Mouse (Mus musculus) gastrocnemius, adult 18-20 months (tissue): Measurements from ENCODE around the gene 2010109A12Rik. TPM values are rescaled to one million over a fixed set of nuclear protein-coding genes. Genes with fewer than 3 reads are reported as not detected.
A peak's percentile ranks its signal among the peaks of the same experiment; 100 is the strongest.

Experiments used
- DNase-seq: peaks from one replicate; pipeline ENCODE4 v3.0.0; 2021; ENCODE audit warnings: low spot score
- long read RNA-seq, 2 experiments: library from polyadenylated mRNA; stranded (forward); transcript quantifications; one replicate each; pipeline ENCODE4 v2.0.0; 2021
- total RNA-seq, 2 experiments: library from RNA; stranded (reverse); gene quantifications; 2 replicates each; pipeline ENCODE4 v1.2.3; 2021

2010109A12Rik gene
- total RNA-seq = under 1 TPM; 0.66 to 0.73 TPM
- long read RNA-seq, experiment 1 = 0 reads
- long read RNA-seq, experiment 2 = 0 reads

DNA sequence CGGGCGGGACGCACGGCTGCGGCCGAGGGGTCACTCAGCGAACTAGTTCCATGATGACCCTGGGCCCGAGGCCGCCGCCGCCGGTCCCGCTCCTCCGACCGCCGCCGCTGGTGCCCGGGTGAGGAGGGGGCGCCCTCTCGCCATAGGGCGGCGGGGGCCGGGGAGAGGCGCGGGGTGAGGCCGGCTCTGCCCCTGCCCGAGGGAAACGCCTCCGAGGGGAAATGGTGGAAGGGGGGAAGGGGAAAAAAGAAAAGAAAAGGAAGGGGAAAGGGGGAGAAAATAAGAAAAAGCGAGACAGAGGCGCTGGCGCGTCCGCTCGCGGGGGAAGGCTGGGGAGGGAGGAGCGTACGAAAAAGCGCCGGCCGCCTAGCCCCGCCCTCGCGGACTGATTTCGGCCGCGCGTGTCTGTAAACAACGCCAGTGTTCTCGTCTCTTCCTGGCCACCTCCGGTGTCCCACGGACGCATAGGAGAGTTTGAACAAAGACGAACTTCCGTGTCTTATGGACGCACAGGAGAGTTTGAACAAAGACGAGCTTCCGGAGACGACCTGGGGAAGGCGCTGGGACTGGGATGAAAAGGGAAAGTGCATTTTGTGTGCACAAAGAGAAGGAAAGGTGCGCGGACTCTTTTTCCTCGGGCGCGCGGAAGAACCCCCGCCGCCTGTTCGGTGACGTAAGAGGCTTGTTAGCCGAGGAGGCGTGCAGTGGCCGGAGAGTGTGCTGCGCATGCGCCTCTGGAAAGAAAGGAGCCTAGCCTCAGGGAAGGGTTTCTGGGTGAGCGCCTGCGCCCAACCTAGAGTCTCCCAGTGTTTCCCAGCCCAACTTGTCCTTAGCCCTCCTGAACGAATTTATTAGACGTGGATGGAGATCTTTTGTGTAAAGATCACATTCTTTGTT, at the start of gene 2010109A12Rik, which contains the start of gene Ccni:
Gene 2010109A12Rik (plus strand): TSS at position 410 of the 897 bp plus-strand sequence.
Gene Ccni (minus strand): TSS at position 387 of the 897 bp plus-strand sequence.
- DNase-seq = peak; percentile 94

DNA sequence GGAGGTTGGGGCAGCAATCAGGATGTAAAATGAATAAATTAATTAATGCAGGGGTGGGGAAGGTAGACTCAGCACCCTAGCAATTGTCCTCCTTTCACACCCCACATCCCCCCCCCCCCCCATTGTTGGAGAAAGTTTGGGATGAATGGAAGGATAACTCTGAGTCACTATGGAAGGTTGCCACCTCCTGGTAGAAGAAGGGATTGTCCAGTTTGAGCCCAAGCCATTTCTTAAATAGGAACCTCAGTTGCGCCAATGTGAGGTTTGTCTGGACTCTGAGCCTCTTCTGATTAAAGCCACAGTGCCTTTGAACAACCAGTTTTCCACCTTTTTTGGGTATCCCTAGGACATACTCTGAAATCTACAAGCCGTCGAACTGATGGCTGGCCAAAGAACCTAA, 42.8 kb upstream of the 2010109A12Rik start:
- DNase-seq = peak; percentile 71

DNA sequence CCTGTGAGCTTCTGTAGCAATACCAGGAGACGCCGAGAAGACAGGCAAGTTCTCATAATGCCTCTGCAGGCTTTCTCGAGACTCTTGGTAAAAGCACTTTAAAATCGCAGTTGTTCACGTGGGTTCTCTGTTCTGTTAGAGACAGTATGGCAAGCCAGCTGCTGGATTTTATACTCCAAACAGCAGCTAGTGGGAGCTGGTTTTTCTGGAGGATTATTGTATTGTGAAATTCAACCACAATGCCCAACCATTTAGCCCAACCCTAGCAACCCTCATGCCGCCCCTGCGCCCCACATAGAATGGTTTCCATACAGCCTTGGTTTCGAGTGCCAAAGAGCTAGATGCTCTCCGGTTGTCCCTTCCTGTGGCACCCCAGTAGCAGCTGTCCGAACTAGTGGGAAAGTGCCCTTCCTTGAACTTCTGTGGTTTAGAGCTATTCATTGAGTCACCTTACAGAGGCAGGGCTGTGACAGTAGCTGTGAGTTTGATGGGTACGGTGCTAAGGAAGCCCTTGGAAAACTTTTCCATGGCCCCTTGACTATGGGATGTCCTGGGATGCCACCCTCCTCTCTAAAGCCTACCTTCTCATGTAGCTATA, 38.3 kb upstream of the 2010109A12Rik start:
- DNase-seq = no peak

DNA sequence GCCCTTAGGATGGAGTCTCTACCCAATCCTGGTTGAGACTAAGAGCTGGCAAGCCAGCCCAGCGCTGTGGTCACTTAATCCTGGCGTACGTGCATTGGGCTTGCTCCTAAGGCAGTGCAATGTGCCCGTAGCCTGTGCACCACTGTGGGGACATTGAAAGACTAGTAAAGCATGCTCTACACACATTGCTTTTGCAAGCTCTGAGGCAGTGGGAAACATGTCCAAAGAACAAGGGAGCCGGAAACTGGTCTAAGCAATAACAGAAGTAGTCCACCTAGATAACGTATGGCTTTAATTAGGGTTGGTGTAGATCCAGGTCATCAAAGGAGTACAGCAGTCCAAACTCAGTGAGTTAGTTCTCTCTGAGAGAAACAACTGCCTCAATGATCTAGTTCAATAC, 37.7 kb upstream of the 2010109A12Rik start:
- no peak for DNase-seq

DNA sequence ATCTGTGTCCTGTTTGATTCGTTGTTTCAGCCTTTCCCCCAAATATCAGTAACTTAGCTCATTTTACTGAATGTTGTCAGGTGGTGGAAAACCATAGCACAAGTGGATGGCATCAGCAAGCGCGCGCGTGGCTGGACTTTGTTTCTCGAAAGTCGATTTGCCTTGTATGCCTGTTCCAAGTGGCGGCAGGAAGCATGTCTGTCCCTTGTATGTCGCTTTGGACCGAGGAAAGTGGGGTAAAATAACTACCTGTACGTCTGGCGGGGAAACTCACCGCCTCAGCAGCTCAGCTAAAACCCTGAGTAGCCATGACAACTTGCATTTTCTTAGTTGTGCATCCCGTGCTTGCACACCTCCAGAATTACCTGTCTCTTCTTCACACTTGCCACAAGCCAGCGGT, 34.9 kb upstream of the 2010109A12Rik start:
- no peak for DNase-seq

DNA sequence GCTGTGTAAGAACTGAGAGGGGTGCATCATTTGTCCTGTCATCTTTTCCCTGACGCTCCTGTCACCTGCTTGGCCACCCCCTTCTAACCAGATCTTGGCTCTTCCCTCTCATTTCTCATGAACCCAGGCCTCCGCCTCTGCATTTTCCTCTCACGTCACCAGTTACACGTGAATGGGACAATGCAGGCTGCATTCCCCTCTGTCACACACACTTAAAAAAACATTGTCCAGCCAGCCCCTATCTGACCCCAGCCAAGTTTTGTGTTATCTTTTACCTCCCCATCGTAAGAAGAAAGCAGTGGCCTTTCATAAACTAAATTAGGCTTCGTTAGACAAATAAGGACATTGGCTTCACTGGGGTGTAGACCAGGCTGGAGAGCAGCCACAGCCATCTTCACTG, 33.8 kb upstream of the 2010109A12Rik start:
- no peak for DNase-seq

DNA sequence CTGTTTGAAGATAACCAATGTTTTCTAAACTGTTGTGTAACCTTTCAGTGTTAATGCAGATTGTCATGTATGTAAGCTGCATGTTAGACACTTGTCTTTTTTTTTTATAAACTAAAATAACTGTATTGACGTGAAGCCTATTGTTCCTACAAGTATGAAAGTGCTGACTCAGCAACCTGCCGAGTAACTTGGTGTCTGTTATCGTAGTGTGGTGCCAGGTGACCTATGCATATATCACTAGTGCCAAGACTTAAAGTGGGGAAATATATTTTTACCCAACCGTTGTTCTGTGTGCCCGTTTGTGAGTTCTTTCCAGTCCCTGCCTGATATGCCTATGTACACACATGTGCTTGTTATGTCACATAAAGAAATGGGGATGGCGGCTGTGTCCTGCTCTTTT, 31.6 kb upstream of the 2010109A12Rik start:
- DNase-seq = no peak

DNA sequence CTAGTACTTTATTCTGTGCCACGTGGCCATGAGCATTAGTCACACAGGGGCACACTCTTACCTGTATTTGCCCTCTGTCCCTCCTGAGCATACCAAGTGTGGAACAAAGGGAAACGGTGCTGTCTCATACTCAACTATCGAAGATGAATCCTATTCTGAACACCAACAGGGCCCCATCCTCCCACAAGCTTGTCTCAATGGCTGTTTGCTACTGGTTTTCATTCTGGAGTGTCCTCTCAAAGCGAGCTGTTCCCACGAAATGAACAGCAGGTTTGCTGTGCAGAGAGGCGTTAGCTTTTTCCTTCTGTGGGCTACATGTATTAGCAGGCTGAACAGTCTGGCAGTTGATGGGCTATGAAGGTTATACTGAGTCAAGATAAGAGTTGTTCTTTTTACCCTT, 27.7 kb upstream of the 2010109A12Rik start:
- DNase-seq = no peak

DNA sequence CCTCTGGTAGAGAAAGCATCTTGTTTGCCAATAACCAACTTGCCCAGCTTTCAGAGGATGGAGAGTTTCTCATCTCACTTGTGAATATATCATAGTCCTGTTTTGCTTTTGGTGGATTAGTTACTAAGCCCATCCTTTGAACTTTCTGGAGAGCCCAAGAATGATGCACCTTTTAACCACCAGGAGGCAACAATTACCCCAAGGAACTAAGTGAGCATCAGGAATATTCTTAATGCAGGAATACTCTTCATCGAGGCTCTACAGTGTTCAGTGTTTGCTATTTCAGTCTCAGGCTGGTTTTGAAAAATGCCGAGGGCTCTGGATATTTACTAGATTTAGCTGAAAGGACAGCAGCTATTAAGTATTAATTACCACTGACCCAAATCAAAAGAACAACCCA, 26.1 kb upstream of the 2010109A12Rik start:
- peak; percentile 21 for DNase-seq

DNA sequence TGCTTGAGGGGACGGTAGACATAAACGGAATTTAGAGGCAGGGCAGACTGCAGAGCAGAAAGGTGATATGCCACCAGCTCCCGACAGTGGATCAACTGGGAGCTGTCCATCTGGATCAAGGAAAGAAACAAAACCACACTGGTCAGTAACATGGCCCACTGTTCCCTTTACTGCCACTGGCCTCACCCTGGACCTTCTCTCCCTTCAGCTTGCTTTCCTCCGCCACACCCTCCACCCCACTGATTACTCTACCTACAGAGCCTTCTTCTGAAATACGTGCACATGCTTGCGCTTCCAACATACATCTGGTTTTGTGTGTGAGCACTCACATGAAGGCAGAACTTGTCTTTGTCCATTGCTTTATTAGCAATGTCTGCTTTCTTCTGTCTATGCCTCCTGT, 23.0 kb upstream of the 2010109A12Rik start:
- DNase-seq = no peak

DNA sequence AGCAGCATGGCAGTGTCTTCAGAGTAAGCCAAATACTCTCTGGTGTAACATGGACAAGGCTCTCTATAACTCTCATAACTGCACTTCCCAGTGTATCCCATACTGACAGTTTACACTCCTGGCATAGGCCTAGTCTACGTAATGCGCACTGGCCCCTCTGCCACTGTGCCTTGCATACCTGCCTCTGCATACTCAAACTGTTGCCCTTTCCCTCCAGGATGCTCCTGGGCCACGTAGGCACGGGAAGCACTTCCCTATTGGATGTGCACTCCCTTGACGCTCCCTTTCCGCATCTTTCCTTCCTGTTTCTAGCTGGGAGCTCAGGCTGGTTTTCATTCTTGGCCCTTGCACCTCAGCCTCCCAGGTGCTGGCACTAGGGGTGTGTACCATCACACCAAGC, 21.8 kb upstream of the 2010109A12Rik start:
- no peak for DNase-seq

DNA sequence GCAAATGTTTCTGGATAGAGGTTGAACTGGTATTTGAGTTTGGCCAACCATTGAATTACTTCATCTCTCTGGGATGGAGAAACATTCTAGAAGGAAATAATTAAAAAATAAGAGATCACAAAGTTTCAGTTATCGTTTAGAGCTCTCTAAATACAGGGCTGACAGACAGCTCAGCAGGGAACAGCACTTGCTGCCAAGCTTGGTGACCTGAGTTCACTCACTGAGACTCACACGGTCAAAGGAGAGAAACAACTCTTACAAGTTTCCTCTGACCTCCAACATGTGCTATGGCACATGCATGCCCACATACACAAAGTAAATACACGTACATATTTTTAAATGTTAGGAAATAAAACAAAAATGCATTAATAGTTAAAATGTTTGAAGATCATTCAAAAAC, 16.7 kb upstream of the 2010109A12Rik start:
- no peak for DNase-seq

DNA sequence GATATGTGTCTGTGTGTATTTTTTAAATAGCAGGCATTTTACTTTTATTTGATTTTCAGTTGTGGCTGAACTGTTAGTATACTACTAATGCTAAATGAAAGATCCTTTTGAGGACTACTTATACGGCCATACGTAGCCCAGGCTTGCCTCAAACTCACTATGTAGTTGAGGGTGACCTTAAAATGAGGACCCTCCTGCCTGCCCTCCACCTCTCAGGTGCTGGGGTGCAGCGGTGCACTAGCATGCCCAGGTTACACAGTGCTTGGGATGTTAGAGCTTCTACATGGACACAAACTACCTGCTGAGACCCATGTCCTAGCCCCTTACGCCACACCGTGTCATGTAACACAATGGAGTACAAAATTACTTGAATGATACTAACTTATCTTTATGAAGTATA, 15.9 kb upstream of the 2010109A12Rik start:
- DNase-seq = no peak

DNA sequence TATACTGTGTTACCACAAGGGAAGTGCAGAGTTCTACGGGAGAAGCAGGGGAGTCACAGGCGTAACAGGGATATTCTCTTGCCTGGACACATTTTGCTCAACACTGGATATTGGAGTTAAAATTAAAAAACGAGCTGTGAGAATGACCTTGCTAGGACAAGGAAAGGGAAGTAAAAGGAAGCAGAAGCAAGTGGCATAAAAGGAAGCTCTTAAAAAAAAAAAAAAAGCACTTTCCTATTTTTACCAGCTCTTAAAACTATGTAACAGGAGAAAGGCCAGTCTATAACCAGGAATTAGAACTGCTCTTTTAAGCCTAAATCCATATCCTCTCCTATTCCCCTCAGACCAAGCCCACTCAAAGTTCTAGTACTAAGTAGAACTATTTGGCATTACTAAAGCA, 8.1 kb upstream of the 2010109A12Rik start:
- no peak for DNase-seq

DNA sequence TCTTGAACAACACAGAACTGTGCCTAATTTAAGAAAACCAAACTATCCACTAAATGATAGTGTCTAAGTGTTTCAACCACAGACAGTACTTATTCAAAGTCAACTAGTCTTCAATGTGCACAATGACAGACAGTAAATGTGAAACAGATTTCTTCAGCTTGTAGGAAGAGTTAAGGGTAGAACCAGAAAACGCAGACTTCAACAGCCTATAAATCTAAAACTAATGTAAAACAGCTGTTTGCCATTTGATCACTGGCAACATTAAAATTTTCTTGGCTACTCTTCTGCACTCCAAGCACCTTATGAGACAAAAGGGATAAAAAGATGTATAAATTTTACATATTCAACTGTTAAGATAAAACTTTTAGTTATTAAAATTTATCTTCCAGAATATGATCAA, 5.1 kb upstream of the 2010109A12Rik start:
- DNase-seq = no peak

DNA sequence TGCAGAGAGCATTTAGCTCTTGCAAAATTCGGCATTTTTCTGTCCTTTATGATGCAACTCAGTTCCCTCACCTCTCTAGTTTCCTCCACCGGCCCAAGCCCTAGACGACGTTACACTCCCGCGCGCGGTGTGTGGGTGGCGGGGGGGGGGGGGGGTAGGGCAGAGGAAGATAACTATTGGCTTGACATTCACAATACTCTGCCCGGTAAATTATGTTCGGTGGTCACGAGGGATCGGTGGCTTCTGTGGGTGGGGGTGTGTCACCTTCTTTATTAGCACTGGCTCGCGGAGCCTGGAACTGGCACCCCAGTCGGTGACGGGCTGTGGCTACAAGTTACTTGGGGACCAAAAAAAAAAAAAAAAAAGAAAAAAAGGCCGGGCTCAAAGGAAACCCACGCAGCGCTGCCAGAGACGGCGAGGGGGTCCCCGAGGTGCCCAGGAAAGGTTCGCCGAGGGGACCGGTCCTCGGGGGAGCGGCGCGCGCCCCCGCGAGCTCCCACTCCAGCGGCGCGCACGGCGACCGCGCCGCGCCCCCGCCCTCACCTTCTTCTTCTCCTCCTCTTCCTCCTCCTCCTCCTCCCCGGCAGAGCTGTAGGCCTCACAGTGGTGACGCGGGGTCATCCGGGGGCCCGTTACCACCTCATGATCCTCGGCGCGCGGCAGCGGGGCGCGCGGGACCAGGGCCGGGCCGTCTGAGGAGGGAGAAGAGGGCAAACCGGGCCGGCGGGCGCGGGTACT, 778 bp upstream of the 2010109A12Rik start:
- DNase-seq = peak; percentile 32

DNA sequence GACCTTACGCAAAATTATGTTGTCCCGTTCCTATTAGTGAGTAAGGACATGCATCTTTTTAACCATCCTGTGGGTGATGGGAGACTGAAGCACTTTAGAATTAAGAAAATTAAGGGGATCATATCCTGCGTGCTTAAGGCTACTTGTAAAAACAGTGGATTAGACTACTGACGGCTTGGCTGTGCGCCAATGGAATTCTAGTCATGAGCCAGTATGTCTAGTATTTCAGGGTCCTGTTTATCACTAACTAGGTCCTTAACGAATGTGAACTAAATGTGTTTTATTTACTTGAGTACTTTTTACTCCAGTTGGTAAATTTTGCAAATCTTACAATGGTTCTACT, 659 bp downstream of the 2010109A12Rik start:
- peak; percentile 39 for DNase-seq

DNA sequence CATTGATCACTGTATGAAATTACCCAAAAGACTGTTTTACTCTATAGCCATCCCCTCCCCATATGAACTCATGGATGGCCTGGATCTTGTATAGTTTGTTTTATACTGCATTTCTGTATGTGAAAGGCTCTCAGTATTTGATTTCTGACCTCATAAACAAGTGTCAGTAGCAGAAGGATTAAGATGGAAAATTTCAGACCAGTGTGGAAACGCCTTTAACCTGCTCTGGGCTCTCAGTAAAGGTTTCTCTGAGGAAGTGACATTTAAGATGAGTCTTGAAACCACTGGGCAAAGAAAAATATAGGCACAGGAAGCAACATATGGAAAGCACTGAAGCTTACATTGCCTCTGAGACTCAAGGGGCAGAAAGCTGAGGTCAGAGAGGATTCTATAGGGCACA, 1.2 kb downstream of the 2010109A12Rik start:
- no peak for DNase-seq

DNA sequence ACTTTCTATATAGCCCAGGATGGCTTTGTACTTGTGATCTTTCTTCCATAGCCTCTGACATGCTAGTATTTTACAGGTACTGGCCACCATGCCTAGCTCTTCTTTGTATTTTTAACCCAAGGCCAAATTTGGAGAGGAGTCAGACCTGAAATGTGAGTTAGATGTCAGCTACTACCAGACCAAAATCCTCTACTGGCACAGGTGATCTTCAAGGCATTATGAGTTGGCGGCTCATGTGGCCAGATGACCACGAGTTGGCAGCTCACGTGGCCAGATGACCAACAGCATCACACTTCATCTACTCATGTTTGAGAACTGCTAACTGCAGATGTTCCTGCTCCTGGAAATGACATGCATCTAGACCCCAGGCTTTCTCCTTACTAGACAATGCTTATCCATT, 12.1 kb downstream of the 2010109A12Rik start:
- DNase-seq = no peak

DNA sequence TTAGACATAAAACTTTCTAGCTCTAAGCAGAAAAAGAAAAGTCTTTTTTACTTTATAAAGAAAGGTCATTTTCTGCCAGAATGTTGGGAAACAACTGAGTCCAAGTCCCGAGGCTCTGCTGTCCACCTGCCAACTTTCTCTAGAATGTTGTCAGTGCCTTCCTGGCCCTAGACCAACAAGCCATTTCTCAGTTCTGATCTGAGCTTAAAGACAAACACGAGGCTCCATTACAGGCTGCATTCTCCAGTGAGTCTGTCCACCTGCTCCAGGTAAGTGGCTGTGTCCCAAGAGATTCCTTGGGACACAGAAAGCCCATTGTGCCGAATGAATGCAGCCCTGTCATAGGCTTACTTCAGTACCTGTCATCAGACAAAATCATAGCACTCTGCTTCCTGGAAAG, 15.3 kb downstream of the 2010109A12Rik start:
- peak; percentile 55 for DNase-seq

DNA sequence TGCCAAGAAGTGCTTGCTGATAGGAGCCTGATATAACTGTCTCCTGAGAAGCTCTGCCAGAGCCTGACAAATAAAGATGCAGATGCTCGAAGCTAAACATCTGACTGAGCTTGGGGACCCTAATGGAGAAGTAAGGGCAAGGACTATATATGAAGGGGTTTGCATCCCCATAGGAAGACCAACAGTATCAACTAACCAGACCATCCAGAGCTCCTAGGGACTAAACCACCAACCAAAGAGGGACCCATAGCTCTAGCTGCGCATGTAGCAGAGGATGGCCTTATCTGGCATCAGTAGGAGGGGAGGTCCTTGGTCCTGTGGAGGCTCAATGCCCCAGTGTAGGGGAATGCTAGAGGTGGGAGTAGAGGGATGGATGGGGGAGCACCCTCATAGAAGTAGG, 18.2 kb downstream of the 2010109A12Rik start:
- DNase-seq = no peak

DNA sequence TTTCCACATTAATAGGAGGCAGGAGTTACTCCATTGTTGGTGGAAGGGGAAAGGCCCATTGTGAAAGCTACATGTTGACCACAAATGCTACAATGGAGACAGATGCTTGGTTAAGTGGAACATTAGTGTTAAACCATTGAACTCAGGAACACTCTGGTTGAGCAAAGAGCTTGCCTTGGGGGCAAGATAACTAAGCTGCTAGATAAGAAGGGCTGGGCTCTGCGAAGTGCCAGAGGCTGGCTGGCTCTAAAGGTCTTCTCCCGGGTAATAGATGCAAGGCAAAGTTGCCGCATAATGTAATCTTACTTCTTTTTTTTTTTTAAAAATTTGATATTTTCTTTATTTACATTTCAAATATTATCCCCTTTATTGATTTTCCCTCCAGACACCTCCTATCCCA, 20.8 kb downstream of the 2010109A12Rik start:
- no peak for DNase-seq
